Mouse (Mus musculus) CD8-positive naive resting alpha-beta T cell, adult 2 months (primary cell): ENCODE data around the gene Gcnt1.

Experiments used
- DNase-seq, 2 experiments: peaks; one replicate each; pipeline ENCODE4 v3.0.0; 2022; ENCODE audit warnings: low read depth in 2 of 2, low spot score in 2 of 2

The Gcnt1 gene

GRCm38 (mm10) chr19:17328916-17329315 is 43.7 kb downstream of the Gcnt1 start:
- no peak for DNase-seq

GRCm38 (mm10) chr19:17327881-17328404 is 44.7 kb downstream of the Gcnt1 start:
- DNase-seq = no peak

- no peak for DNase-seq
Observed at GRCm38 (mm10) chr19:17323689-17324241, 48.9 kb downstream of the Gcnt1 start.

GRCm38 (mm10) chr19:17323006-17323688 is 49.5 kb downstream of the Gcnt1 start:
- no peak for DNase-seq

- DNase-seq = no peak
Observed at GRCm38 (mm10) chr19:17319770-17320169, 52.9 kb downstream of the Gcnt1 start.

GRCm38 (mm10) chr19:17318733-17319132 is 53.9 kb downstream of the Gcnt1 start:
- no peak for DNase-seq

- no peak for DNase-seq
Observed at GRCm38 (mm10) chr19:17316311-17317003, 56.2 kb downstream of the Gcnt1 start.

GRCm38 (mm10) chr19:17314451-17314850 is 58.2 kb downstream of the Gcnt1 start:
- DNase-seq = no peak

GRCm38 (mm10) chr19:17313766-17314165 is 58.9 kb downstream of the Gcnt1 start:
- no peak for DNase-seq

GRCm38 (mm10) chr19:17312671-17313180 is 59.9 kb downstream of the Gcnt1 start:
- DNase-seq = no peak

GRCm38 (mm10) chr19:17311501-17311900 is 61.1 kb downstream of the Gcnt1 start:
- DNase-seq = no peak

- no peak for DNase-seq
Observed at GRCm38 (mm10) chr19:17311031-17311430, 61.6 kb downstream of the Gcnt1 start.

GRCm38 (mm10) chr19:17296081-17296480 is 76.6 kb downstream of the Gcnt1 start:
- no peak for DNase-seq

GRCm38 (mm10) chr19:17295211-17295766 is 77.4 kb downstream of the Gcnt1 start:
- no peak for DNase-seq

GRCm38 (mm10) chr19:17294136-17294535 is 78.5 kb downstream of the Gcnt1 start:
- no peak for DNase-seq

GRCm38 (mm10) chr19:17289526-17289925 is 83.1 kb downstream of the Gcnt1 start:
- DNase-seq = no peak

GRCm38 (mm10) chr19:17286004-17286403 is 86.6 kb downstream of the Gcnt1 start:
- DNase-seq = no peak

GRCm38 (mm10) chr19:17283317-17283716 is 89.3 kb downstream of the Gcnt1 start:
- DNase-seq = no peak

GRCm38 (mm10) chr19:17278381-17279051 is 94.1 kb downstream of the Gcnt1 start:
- DNase-seq = no peak
